Mouse (Mus musculus) neural tube, embryonic 14.5 days (tissue): Measurements from ENCODE around the gene Cldn20. TPM values are rescaled to one million over a fixed set of nuclear protein-coding genes. Genes with fewer than 3 reads are reported as not detected.

ENCODE experiments used
- ATAC-seq: fragments of 200-750 bp; cut with Nextera tagmentation; 2 replicates; pipeline ENCODE4 v1.8.0; 2017; ENCODE audit warnings: low read depth, mild to moderate bottlenecking, moderate TSS enrichment, moderate library complexity
- H3K27ac ChIP-seq: fragments of 300-500 bp; sonication (generic); 2 replicates; pipeline ENCODE4 v1.5.1; 2014; ENCODE audit warnings: low read depth, mild to moderate bottlenecking, control low read depth, low read length, moderate library complexity, mixed read lengths
- H3K27me3 ChIP-seq: fragments of 300-500 bp; sonication (generic); 2 replicates; pipeline ENCODE4 v1.6.1; 2014; ENCODE audit warnings: low read length; ENCODE audit not compliant: control insufficient read depth, insufficient read depth
- H3K36me3 ChIP-seq: fragments of 300-500 bp; sonication (generic); 2 replicates; pipeline ENCODE4 v1.6.1; 2014; ENCODE audit warnings: low read length, mixed read lengths; ENCODE audit not compliant: control insufficient read depth, insufficient read depth
- H3K4me1 ChIP-seq: fragments of 300-500 bp; sonication (generic); 2 replicates; pipeline ENCODE4 v1.6.1; 2014; ENCODE audit warnings: low read length; ENCODE audit not compliant: control insufficient read depth, insufficient read depth
- H3K4me2 ChIP-seq: fragments of 300-500 bp; sonication (generic); 2 replicates; pipeline ENCODE4 v1.6.1; 2014; ENCODE audit warnings: mild to moderate bottlenecking, low read depth, low read length, control low read depth
- H3K4me3 ChIP-seq: fragments of 300-500 bp; sonication (generic); 2 replicates; pipeline ENCODE4 v1.5.1; 2014; ENCODE audit warnings: low read depth, low read length, control low read depth, mixed read lengths
- H3K9ac ChIP-seq: fragments of 300-500 bp; sonication (generic); replicated peaks from 2 replicates; pipeline ENCODE4 v1.6.1; 2014; ENCODE audit warnings: low read depth, mild to moderate bottlenecking, control low read depth, low read length, mixed read lengths
- H3K9me3 ChIP-seq: fragments of 300-500 bp; sonication (generic); 2 replicates; pipeline ENCODE4 v1.6.1; 2016; ENCODE audit warnings: low read length; ENCODE audit not compliant: control insufficient read depth
- WGBS: fragments of 180-500 bp; shearing (Covaris S2); extraction: QIAGEN DNeasy Blood & Tissue Kit; methylation state at CpG from one replicate; pipeline ENCODE4 v1.1.7; 2014; 5-methylcytosine and 5-hydroxymethylcytosine counted together
- polyA plus RNA-seq: library from polyadenylated mRNA; unstranded; fragments of >200 nt; fragmentation: Nextera tagmentation; extraction: Ambion mirVana; gene quantifications from 2 replicates; pipeline ENCODE4 v1.2.1, GENCODE M21; 2014

Cldn20 gene
- polyA plus RNA-seq, 1 experiment from 2014 or later, result not detected

- no peaks in the 10 kb centered on the region for H3K36me3 ChIP-seq
- ATAC-seq, result no peak
- no peaks in the 10 kb centered on the region; the same call in 1 of the 2 replicates for H3K9me3 ChIP-seq
- H3K4me2 ChIP-seq, result no peak overlapping the region
- H3K4me1 ChIP-seq, result no peaks in the 10 kb centered on the region
- H3K27me3 ChIP-seq, result no peaks in the 10 kb centered on the region
- WGBS, result 85% methylated on average over 5 of the region's 5 CpGs
- no peak overlapping the region for H3K4me3 ChIP-seq
- no peak overlapping the region for H3K9ac ChIP-seq
- no peak overlapping the region for H3K27ac ChIP-seq
Measured at GRCm38 (mm10) chr17:3541033-3541432, 8.7 kb downstream of the Cldn20 start.

DNA sequence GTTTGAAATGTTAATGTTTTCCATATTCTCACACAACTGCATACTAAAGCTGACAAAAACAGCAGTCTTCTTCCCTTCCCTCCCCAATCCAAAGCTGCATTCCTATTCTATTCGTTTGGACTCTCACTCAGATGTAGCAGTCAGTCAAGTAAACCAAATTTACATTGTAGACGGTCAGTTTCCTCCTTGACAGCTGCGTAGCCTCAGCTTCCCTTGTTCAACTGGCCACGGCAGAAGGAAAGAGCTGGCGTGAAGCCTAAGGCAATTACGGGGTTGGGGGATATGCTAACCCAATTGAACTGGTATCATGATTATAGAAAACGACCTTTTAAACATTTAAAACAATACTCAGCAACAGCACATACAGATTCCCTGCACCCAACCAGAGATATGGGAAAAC lies 15.4 kb downstream of the Cldn20 start:
- ATAC-seq, result no peak
- H3K27ac ChIP-seq, result no peak overlapping the region
- no peaks in the 10 kb centered on the region for H3K9me3 ChIP-seq
- no peak overlapping the region for H3K4me2 ChIP-seq
- H3K9ac ChIP-seq, result no peak overlapping the region
- H3K27me3 ChIP-seq, result no peaks in the 10 kb centered on the region
- no peak overlapping the region for H3K4me3 ChIP-seq
- no peaks in the 10 kb centered on the region for H3K36me3 ChIP-seq
- WGBS, result 73% methylated on average over 7 of the region's 7 CpGs
- H3K4me1 ChIP-seq, result no peaks in the 10 kb centered on the region

DNA sequence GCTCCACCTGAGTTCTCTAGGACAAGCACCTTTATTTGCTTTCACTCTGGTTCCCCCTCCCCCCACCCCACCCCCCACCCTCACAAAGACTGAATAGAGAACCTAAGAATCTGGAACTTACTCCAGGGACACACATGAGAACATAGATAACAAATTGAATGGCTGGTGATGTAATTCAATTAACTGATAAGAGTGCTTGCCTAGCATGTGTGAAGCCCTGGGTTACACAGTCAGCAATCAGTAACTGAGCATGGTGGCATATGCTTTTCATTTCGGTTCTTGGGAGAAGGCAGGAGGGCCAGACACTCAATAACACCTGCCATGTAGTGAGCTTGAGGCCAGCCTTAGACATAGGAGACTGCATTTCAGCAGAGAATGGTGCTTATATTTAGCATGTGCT lies 23.9 kb downstream of the Cldn20 start:
- H3K36me3 ChIP-seq, result no peaks in the 10 kb centered on the region
- H3K9ac ChIP-seq, result no peak overlapping the region
- 69% methylated on average over 1 of the region's 1 CpGs for WGBS
- H3K9me3 ChIP-seq, result no peaks in the 10 kb centered on the region
- no peak for ATAC-seq
- no peaks in the 10 kb centered on the region for H3K27me3 ChIP-seq
- H3K4me1 ChIP-seq, result peaks cover 10% of the 10 kb centered on the region; the same call in 1 of the 2 replicates
- H3K4me3 ChIP-seq, result no peak overlapping the region
- H3K4me2 ChIP-seq, result no peak overlapping the region
- no peak overlapping the region for H3K27ac ChIP-seq

GRCm38 (mm10) chr17:3557331-3558311 lies 25.3 kb downstream of the Cldn20 start, which contains the start of gene Tfb1m:
TSS of gene Tfb1m (minus strand) at chr17:3557781.
- peak within 1 kb of the TSS; percentile 86 for H3K27ac ChIP-seq
- peak within 1 kb of the TSS; percentile 54 for H3K4me2 ChIP-seq
- peaks cover 10% of the 10 kb centered on the region; the same call in 1 of the 2 replicates for H3K4me1 ChIP-seq
- no peaks in the 10 kb centered on the region for H3K36me3 ChIP-seq
- peak within 1 kb of the TSS; percentile 57 for H3K4me3 ChIP-seq
- no peaks in the 10 kb centered on the region for H3K27me3 ChIP-seq
- no peaks in the 10 kb centered on the region for H3K9me3 ChIP-seq
- H3K9ac ChIP-seq, result peak within 1 kb of the TSS; percentile 52
- ATAC-seq, result peak; percentile 100
- 1% methylated on average over 60 of the region's 60 CpGs for WGBS

- peak overlapping the region; percentile 86; the same call in 1 of the 2 replicates for H3K27ac ChIP-seq
- peaks cover 10% of the 10 kb centered on the region; the same call in 1 of the 2 replicates for H3K4me1 ChIP-seq
- 49% methylated on average over 9 of the region's 9 CpGs for WGBS
- H3K4me3 ChIP-seq, result peak overlapping the region; percentile 57
- no peaks in the 10 kb centered on the region for H3K36me3 ChIP-seq
- H3K9ac ChIP-seq, result 0 out of 2 replicates have a peak overlapping the region, but pooled peaks have one; percentile 11
- H3K27me3 ChIP-seq, result no peaks in the 10 kb centered on the region
- no peak for ATAC-seq
- peak overlapping the region; percentile 54 for H3K4me2 ChIP-seq
- no peaks in the 10 kb centered on the region for H3K9me3 ChIP-seq
Measured at GRCm38 (mm10) chr17:3558356-3558870, 26.1 kb downstream of the Cldn20 start.

- Histone ChIP-seq H3K36me3 (no peaks in the 10 kb centered on the region), H3K27me3 (no peaks in the 10 kb centered on the region), H3K4me1 (peaks cover 10% of the 10 kb centered on the region; the same call in 1 of the 2 replicates), H3K9ac (no peak overlapping the region), H3K4me3 (no peak overlapping the region), H3K4me2 (no peak overlapping the region), H3K9me3 (no peaks in the 10 kb centered on the region), H3K27ac (no peak overlapping the region)
- no peak for ATAC-seq
- WGBS, result 78% methylated on average over 3 of the region's 3 CpGs
Measured at GRCm38 (mm10) chr17:3560534-3560933, 28.2 kb downstream of the Cldn20 start.

GRCm38 (mm10) chr17:3562405-3562804 lies 30.1 kb downstream of the Cldn20 start:
- H3K9ac ChIP-seq, result no peak overlapping the region
- H3K27ac ChIP-seq, result no peak overlapping the region
- H3K36me3 ChIP-seq, result no peaks in the 10 kb centered on the region
- 51% methylated on average over 8 of the region's 8 CpGs for WGBS
- no peaks in the 10 kb centered on the region for H3K27me3 ChIP-seq
- no peak for ATAC-seq
- no peak overlapping the region for H3K4me2 ChIP-seq
- H3K9me3 ChIP-seq, result no peaks in the 10 kb centered on the region
- H3K4me3 ChIP-seq, result no peak overlapping the region
- peaks cover 6% of the 10 kb centered on the region; the same call in 1 of the 2 replicates for H3K4me1 ChIP-seq

GRCm38 (mm10) chr17:3570876-3571275 lies 38.5 kb downstream of the Cldn20 start:
- H3K9me3 ChIP-seq, result no peaks in the 10 kb centered on the region
- no peak for ATAC-seq
- no peak overlapping the region for H3K27ac ChIP-seq
- no peak overlapping the region for H3K9ac ChIP-seq
- H3K4me2 ChIP-seq, result peak overlapping the region; percentile 30; the same call in 1 of the 2 replicates
- H3K36me3 ChIP-seq, result no peaks in the 10 kb centered on the region
- WGBS, result 6% methylated on average over 12 of the region's 12 CpGs
- H3K4me1 ChIP-seq, result no peaks in the 10 kb centered on the region
- H3K27me3 ChIP-seq, result no peaks in the 10 kb centered on the region
- no peak overlapping the region for H3K4me3 ChIP-seq
